Mouse (Mus musculus): Measurements from ENCODE around the gene Klhl22. TPM values are rescaled to one million over a fixed set of nuclear protein-coding genes. Genes with fewer than 3 reads are reported as not detected.

The Klhl22 gene
- total RNA-seq, 2 experiments from 2014 or later = 10.6 to 12.8 TPM

GRCm38 (mm10) chr16:17830385-17831178, 71.2 kb downstream of the Klhl22 start:
- ATAC-seq (replicated peaks; ENCODE audit: poor library complexity) = no peak

GRCm38 (mm10) chr16:17831781-17832180, 72.4 kb downstream of the Klhl22 start:
- ATAC-seq (replicated peaks; ENCODE audit: poor library complexity) = peak; percentile 49

- no peak for ATAC-seq (replicated peaks; ENCODE audit: poor library complexity)
These were observed 73.4 kb downstream of the Klhl22 start, which contains the start of gene B830017H08Rik for GRCm38 (mm10) chr16:17832821-17833220. Gene B830017H08Rik (plus strand): TSS chr16:17833121.

- ATAC-seq (replicated peaks; ENCODE audit: poor library complexity) = no peak
These were observed 73.9 kb downstream of the Klhl22 start for GRCm38 (mm10) chr16:17833321-17833680.

GRCm38 (mm10) chr16:17833681-17834399, 74.4 kb downstream of the Klhl22 start:
- ATAC-seq (replicated peaks; ENCODE audit: poor library complexity) = no peak

GRCm38 (mm10) chr16:17834543-17834942, 75.1 kb downstream of the Klhl22 start:
- peak; percentile 15; the same call in 1 of the 2 replicates for ATAC-seq (replicated peaks; ENCODE audit: poor library complexity)

GRCm38 (mm10) chr16:17835481-17835880, 76.1 kb downstream of the Klhl22 start:
- no peak for ATAC-seq (replicated peaks; ENCODE audit: poor library complexity)

GRCm38 (mm10) chr16:17838051-17838450, 78.6 kb downstream of the Klhl22 start, which contains the start of gene Car15:
Gene Car15 (minus strand): TSS chr16:17838364.
- ATAC-seq (replicated peaks; ENCODE audit: poor library complexity) = no peak

- ATAC-seq (replicated peaks; ENCODE audit: poor library complexity) = no peak
These were observed 80.6 kb downstream of the Klhl22 start for GRCm38 (mm10) chr16:17839976-17840375.

GRCm38 (mm10) chr16:17842437-17842836, 83.0 kb downstream of the Klhl22 start:
- ATAC-seq (replicated peaks; ENCODE audit: poor library complexity) = no peak

Other genes with a start within 250 kb of the Klhl22 start
- gene Thap7, start 228.5 kb upstream of the Klhl22 start, total RNA-seq (2015) = 8.9 and 11.8 TPM in 2 replicates
- gene Thap7, start 228.5 kb upstream of the Klhl22 start, total RNA-seq (2017) = 26.4 and 28.9 TPM in 2 replicates
- 0.15 TPM in 1 of 2 replicates, not detected in the other for gene Lrrc74b, start 198.4 kb upstream of the Klhl22 start, total RNA-seq (2015)
- not detected in 2 replicates for gene Lrrc74b, start 198.4 kb upstream of the Klhl22 start, total RNA-seq (2017)
- gene P2rx6, start 197.7 kb upstream of the Klhl22 start, total RNA-seq (2015) = not detected in 2 replicates
- not detected in 2 replicates for gene P2rx6, start 197.7 kb upstream of the Klhl22 start, total RNA-seq (2017)
- gene Slc7a4, start 176.4 kb upstream of the Klhl22 start, total RNA-seq (2015) = 1.2 and 1.4 TPM in 2 replicates
- 4.2 and 5.6 TPM in 2 replicates for gene Slc7a4, start 176.4 kb upstream of the Klhl22 start, total RNA-seq (2017)
- gene Smpd4, start 140.3 kb upstream of the Klhl22 start, total RNA-seq (2015) = 59.3 and 76.5 TPM in 2 replicates
- gene Smpd4, start 140.3 kb upstream of the Klhl22 start, total RNA-seq (2017) = 49.1 and 49.3 TPM in 2 replicates
- 1.0 and 1.5 TPM in 2 replicates for gene Ccdc74a, start 113.1 kb upstream of the Klhl22 start, total RNA-seq (2015)
- gene Ccdc74a, start 113.1 kb upstream of the Klhl22 start, total RNA-seq (2017) = 0.51 TPM in 1 of 2 replicates, not detected in the other
- gene Med15, start 26.7 kb upstream of the Klhl22 start, total RNA-seq (2015) = 42.7 and 43.0 TPM in 2 replicates
- gene Med15, start 26.7 kb upstream of the Klhl22 start, total RNA-seq (2017) = 15.5 and 26.5 TPM in 2 replicates
- gene Scarf2, start 37.7 kb downstream of the Klhl22 start, total RNA-seq (2015) = 0.10 TPM in 1 of 2 replicates, not detected in the other
- 0.07 TPM in 1 of 2 replicates, not detected in the other for gene Scarf2, start 37.7 kb downstream of the Klhl22 start, total RNA-seq (2017)
- gene B830017H08Rik, start 73.5 kb downstream of the Klhl22 start, total RNA-seq (2015) = not detected in 2 replicates
- gene B830017H08Rik, start 73.5 kb downstream of the Klhl22 start, total RNA-seq (2017) = not detected in 2 replicates
- 1.3 and 1.9 TPM in 2 replicates for gene Car15, start 78.7 kb downstream of the Klhl22 start, total RNA-seq (2015)
- gene Car15, start 78.7 kb downstream of the Klhl22 start, total RNA-seq (2017) = 1.2 and 2.5 TPM in 2 replicates
- 0.05 and 0.20 TPM in 2 replicates for gene Gm20518, start 132.1 kb downstream of the Klhl22 start, total RNA-seq (2015)
- 0.20 TPM in 1 of 2 replicates, not detected in the other for gene Gm20518, start 132.1 kb downstream of the Klhl22 start, total RNA-seq (2017)
- gene Tssk1, start 134.6 kb downstream of the Klhl22 start, total RNA-seq (2015) = not detected in 2 replicates
- gene Tssk1, start 134.6 kb downstream of the Klhl22 start, total RNA-seq (2017) = not detected in 2 replicates
- 21.6 and 23.8 TPM in 2 replicates for gene Dgcr2, start 138.9 kb downstream of the Klhl22 start, total RNA-seq (2015)
- 40.4 and 50.0 TPM in 2 replicates for gene Dgcr2, start 138.9 kb downstream of the Klhl22 start, total RNA-seq (2017)
- not detected in 2 replicates for gene Tssk2, start 139.0 kb downstream of the Klhl22 start, total RNA-seq (2015)
- gene Tssk2, start 139.0 kb downstream of the Klhl22 start, total RNA-seq (2017) = not detected in 2 replicates
- 8.4 and 12.0 TPM in 2 replicates for gene Ess2, start 151.7 kb downstream of the Klhl22 start, total RNA-seq (2015)
- gene Ess2, start 151.7 kb downstream of the Klhl22 start, total RNA-seq (2017) = 22.5 and 23.8 TPM in 2 replicates
- not detected in 2 replicates for gene Gsc2, start 155.4 kb downstream of the Klhl22 start, total RNA-seq (2015)
- gene Gsc2, start 155.4 kb downstream of the Klhl22 start, total RNA-seq (2017) = not detected in 2 replicates
- gene Slc25a1, start 168.6 kb downstream of the Klhl22 start, total RNA-seq (2015) = 23.0 and 27.2 TPM in 2 replicates
- 35.4 and 50.6 TPM in 2 replicates for gene Slc25a1, start 168.6 kb downstream of the Klhl22 start, total RNA-seq (2017)
- not detected in 2 replicates for gene Vpreb2, start 220.8 kb downstream of the Klhl22 start, total RNA-seq (2015)
- gene Vpreb2, start 220.8 kb downstream of the Klhl22 start, total RNA-seq (2017) = not detected in 2 replicates

Measured in megakaryocyte progenitor cell, adult 5-6 weeks (primary cell).